Mouse (Mus musculus) intestine, postnatal 0 days (tissue): ENCODE results near the gene Nhlh1. TPM values are rescaled to one million over a fixed set of nuclear protein-coding genes. Genes with fewer than 3 reads are reported as not detected.

ENCODE experiments used
- ATAC-seq: fragments of 200-750 bp; cut with Nextera tagmentation; 2 replicates; pipeline ENCODE4 v1.8.0; 2017; ENCODE audit warnings: mild to moderate bottlenecking, moderate TSS enrichment, moderate library complexity
- H3K27ac ChIP-seq: fragments of 300-500 bp; sonication (generic); 2 replicates; pipeline ENCODE4 v1.5.1; 2014; ENCODE audit warnings: mild to moderate bottlenecking, low read depth, low read length, moderate library complexity
- H3K27me3 ChIP-seq: fragments of 300-500 bp; sonication (generic); replicated peaks from 2 replicates; pipeline ENCODE4 v1.6.1; 2014; ENCODE audit warnings: low read length, mixed read lengths; ENCODE audit not compliant: control insufficient read depth, insufficient read depth
- H3K36me3 ChIP-seq: fragments of 300-500 bp; sonication (generic); 2 replicates; pipeline ENCODE4 v1.6.1; 2014; ENCODE audit warnings: mild to moderate bottlenecking, moderate library complexity; ENCODE audit not compliant: control insufficient read depth, insufficient read depth
- H3K4me1 ChIP-seq: fragments of 300-500 bp; sonication (generic); replicated peaks from 2 replicates; pipeline ENCODE4 v1.6.1; 2014; ENCODE audit warnings: antibody characterized with exemption, low read length, mixed read lengths; ENCODE audit not compliant: control insufficient read depth, insufficient read depth
- H3K4me2 ChIP-seq: fragments of 300-500 bp; sonication (generic); replicated peaks from 2 replicates; pipeline ENCODE4 v1.6.1; 2014; ENCODE audit warnings: low read depth, mild to moderate bottlenecking, moderate library complexity
- H3K4me3 ChIP-seq: fragments of 300-500 bp; sonication (generic); 2 replicates; pipeline ENCODE4 v1.5.1; 2014; ENCODE audit warnings: low read depth, low read length
- H3K9ac ChIP-seq: fragments of 300-500 bp; sonication (generic); 2 replicates; pipeline ENCODE4 v1.6.1; 2014; ENCODE audit warnings: mild to moderate bottlenecking, low read depth, low read length
- H3K9me3 ChIP-seq: fragments of 300-500 bp; sonication (generic); 2 replicates; pipeline ENCODE4 v1.6.1; 2016; ENCODE audit warnings: mixed run types; ENCODE audit not compliant: control insufficient read depth
- CTCF ChIP-seq: sonication (generic); IDR thresholded peaks from 2 replicates; pipeline ENCODE4 v1.5.1; 2016; ENCODE audit warnings: low read depth, mild to moderate bottlenecking, control low read depth, antibody characterized with exemption, moderate library complexity
- WGBS: fragments of 180-500 bp; shearing (Covaris S2); extraction: QIAGEN DNeasy Blood & Tissue Kit; methylation state at CpG from one replicate; pipeline ENCODE4 v1.1.7; 2014; 5-methylcytosine and 5-hydroxymethylcytosine counted together
- polyA plus RNA-seq: library from polyadenylated mRNA; unstranded; fragments of >200 nt; fragmentation: Nextera tagmentation; extraction: Ambion mirVana; gene quantifications from 2 replicates; pipeline ENCODE4 v1.2.1, GENCODE M21; 2015

Nhlh1 gene
- polyA plus RNA-seq, 1 experiment from 2014 or later: not detected

DNA sequence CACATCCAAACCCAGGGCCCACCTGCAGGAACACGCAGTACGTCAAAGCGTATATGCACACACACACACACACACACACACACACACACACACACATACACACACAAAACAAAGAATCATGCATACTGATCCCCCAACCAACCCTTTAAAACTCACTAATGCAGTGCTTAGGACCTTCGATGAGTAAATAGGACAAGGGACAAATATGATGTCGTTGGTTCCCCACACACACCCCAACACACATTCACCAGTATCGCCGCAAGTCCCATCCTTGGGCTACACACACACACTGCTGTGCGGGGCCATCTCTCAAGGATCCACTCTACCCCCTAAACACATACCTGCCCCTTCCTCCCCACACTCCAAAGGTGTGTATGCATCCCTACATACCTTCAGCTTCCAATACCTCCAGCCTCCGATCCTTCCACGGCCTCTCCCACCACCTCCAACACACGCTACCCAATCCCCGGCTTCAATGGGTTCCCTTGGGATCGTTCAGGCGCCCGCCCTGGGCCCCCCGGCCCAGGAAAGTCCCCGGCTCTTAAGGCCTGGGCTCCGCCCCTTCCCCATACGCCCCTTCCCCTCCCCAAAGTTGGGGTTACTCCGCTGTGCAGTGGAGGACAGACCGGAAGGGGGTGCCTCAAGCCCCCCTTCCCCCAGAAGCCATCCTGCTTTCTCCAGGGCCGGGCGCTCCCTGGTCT, 31.0 kb downstream of the Nhlh1 start:
- no peak for TF ChIP-seq CTCF
- H3K4me3 ChIP-seq: peak overlapping the region; percentile 94
- no peaks in the 10 kb centered on the region for H3K4me1 ChIP-seq
- peak overlapping the region; percentile 77 for H3K9ac ChIP-seq
- peak; percentile 37 for ATAC-seq
- no peaks in the 10 kb centered on the region for H3K36me3 ChIP-seq
- WGBS: 7% methylated on average over 23 of the region's 23 CpGs
- H3K4me2 ChIP-seq: peak overlapping the region; percentile 93
- H3K27me3 ChIP-seq: no peaks in the 10 kb centered on the region
- no peaks in the 10 kb centered on the region for H3K9me3 ChIP-seq
- H3K27ac ChIP-seq: peak overlapping the region; percentile 72; the same call in 1 of the 2 replicates

DNA sequence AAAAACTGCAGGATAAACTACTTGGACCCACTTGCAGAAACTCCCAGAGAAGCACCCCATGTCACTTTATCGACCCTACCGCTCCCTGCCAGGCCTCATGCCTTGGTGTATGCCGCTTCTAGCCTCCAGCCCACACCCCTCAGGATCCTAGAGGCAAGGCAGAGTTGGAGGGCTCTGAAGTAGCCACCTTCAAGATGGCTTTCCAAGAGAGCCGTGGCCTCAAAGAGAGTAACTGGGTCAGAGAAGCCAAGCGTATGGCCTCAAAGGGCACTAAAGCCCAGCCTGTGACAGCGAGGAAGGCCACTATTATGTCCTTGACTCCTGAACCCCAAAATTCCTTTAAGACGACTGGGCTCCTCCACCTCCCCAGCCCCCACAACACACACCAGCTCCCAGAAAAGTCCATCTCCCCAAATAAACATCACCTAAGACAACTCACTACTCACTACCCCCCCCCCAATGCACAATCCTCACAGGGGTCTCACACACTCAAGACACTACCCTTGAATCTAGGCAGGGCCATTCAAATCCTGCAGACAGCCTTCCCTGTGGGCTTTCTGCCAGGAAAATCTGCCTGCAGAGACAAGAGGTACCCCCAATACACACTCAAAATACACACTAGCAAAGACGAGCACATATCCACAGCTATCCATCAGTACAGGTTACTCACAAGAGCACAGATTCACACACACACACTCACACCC, 32.0 kb downstream of the Nhlh1 start:
- peak overlapping the region; percentile 93 for H3K4me2 ChIP-seq
- no peak overlapping the region for H3K9ac ChIP-seq
- WGBS: 60% methylated on average over 8 of the region's 8 CpGs
- no peaks in the 10 kb centered on the region for H3K9me3 ChIP-seq
- H3K27me3 ChIP-seq: no peaks in the 10 kb centered on the region
- no peak for TF ChIP-seq CTCF
- no peak for ATAC-seq
- H3K4me3 ChIP-seq: no peak overlapping the region
- H3K27ac ChIP-seq: no peak overlapping the region
- H3K4me1 ChIP-seq: no peaks in the 10 kb centered on the region
- H3K36me3 ChIP-seq: no peaks in the 10 kb centered on the region

DNA sequence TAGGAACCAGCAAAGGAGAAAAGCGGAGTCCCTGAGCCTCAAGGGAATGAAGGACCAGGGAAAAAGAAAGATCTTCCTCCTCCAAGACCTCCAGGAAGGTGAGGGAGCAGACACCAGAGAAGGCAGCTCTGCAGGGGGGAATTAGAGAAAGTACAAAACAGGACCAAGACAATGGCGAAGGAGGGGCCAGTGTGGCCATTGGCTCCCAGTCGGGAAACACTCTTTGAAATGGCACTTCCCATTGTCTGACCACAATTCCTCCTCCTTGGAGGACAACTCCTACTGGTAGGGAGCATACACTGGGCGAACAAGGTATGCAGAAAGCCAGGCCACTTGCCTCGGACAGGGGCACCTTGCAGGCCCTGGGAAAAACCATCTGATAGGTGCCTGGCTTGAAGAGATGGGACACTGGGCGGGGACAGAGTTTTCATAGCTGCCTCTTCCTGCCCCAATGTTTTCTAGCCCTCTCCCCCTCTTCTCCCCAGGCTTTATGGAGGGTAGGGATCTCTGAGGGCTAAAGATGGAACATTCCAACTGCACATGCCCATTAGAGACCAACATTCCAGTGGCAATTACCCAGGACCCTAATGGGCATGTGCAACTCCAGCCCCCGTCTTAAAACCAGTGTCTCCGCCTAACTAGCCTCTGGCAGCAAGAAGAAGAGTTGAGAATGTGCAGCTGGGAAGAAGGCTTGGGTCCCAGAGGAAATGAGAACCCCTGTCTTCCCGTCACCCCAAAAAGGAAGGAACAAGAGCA, 33.1 kb downstream of the Nhlh1 start:
- WGBS: 65% methylated on average over 9 of the region's 9 CpGs
- TF ChIP-seq CTCF: no peak
- Histone ChIP-seq H3K27me3 (no peaks in the 10 kb centered on the region), H3K36me3 (no peaks in the 10 kb centered on the region), H3K4me2 (no peak overlapping the region), H3K4me1 (no peaks in the 10 kb centered on the region), H3K27ac (no peak overlapping the region), H3K9ac (no peak overlapping the region), H3K4me3 (no peak overlapping the region), H3K9me3 (no peaks in the 10 kb centered on the region)
- no peak for ATAC-seq

DNA sequence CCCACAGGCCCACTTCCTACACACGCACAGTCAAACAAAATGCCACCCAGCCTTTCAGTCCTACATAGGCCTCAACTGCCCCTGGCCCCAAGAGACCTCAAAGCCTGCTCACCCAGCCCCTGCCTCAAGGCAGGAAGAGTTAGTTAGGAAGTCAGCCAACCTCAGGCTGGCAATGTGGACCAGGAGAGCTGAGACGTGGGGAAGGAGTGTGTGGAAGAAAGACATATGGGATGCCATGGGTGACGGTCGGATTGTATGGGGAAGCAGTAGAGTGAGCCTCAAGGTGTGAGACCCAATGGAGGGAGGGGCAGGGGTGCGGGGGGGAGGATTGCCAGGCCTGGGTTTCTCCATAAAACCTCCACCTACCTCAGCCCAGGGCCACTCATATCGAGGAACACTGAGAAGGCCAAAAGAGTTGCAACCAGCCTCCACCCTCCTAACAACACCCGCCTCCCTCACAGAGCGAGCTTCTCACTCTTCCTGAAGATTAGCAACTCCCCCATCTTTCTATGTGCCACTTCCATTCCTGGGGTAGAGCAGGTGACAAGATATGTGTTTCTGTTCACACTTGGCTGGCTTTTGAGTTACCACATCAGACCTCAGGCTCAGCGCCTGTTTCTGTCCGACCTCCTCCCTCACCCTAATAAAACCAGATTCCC, 37.4 kb downstream of the Nhlh1 start:
- H3K36me3 ChIP-seq: no peaks in the 10 kb centered on the region
- TF ChIP-seq CTCF: no peak
- no peak overlapping the region for H3K9ac ChIP-seq
- no peaks in the 10 kb centered on the region for H3K9me3 ChIP-seq
- no peaks in the 10 kb centered on the region for H3K27me3 ChIP-seq
- H3K4me3 ChIP-seq: no peak overlapping the region
- H3K4me1 ChIP-seq: no peaks in the 10 kb centered on the region
- H3K27ac ChIP-seq: no peak overlapping the region
- 82% methylated on average over 10 of the region's 10 CpGs for WGBS
- no peak for ATAC-seq
- H3K4me2 ChIP-seq: no peak overlapping the region

DNA sequence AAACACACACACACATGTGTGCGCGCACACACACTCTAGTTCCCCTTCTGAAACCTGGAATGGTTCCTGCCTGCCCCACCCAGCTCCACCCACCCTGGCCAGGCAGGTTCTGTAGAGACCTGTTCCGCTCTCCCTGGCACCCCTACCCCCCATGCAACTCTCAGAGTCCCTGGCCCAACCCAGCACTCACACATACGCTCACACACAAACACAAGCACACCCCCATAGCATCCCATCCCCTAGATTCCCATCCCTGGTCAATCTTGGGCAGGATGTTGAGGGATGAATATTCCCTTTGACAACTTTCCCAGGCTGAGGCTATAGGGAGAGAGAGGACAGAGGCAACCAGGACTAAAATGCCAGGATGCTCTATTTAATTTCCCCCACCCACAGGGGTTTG, 38.0 kb downstream of the Nhlh1 start:
- Histone ChIP-seq H3K4me2 (no peak overlapping the region), H3K27me3 (no peaks in the 10 kb centered on the region), H3K4me3 (no peak overlapping the region), H3K9me3 (no peaks in the 10 kb centered on the region), H3K27ac (no peak overlapping the region), H3K9ac (no peak overlapping the region), H3K4me1 (no peaks in the 10 kb centered on the region), H3K36me3 (no peaks in the 10 kb centered on the region)
- TF ChIP-seq CTCF: no peak
- ATAC-seq: 0 out of 2 replicates have a peak, but pooled peaks have one; percentile 34
- 69% methylated on average over 4 of the region's 4 CpGs for WGBS
